Mouse (Mus musculus): ENCODE data around the gene F830045P16Rik.
"Not testable (repeated sequence)": the region's sequence is repeated elsewhere in the genome, so short reads cannot be mapped to it uniquely, and the experiment has no call there.

The F830045P16Rik gene

GRCm38 (mm10) chr2:129544919-129545318 is 8.5 kb upstream of the F830045P16Rik start:
- no peak for DNase-seq (ENCODE audit: low spot score)

- DNase-seq (ENCODE audit: low spot score): no peak
These were observed 8.0 kb upstream of the F830045P16Rik start for GRCm38 (mm10) chr2:129544448-129544847.

- no peak for DNase-seq (ENCODE audit: low spot score)
These were observed 3.6 kb upstream of the F830045P16Rik start for GRCm38 (mm10) chr2:129540036-129540435.

- no peak for DNase-seq (ENCODE audit: low spot score)
These were observed 2.8 kb upstream of the F830045P16Rik start for GRCm38 (mm10) chr2:129539175-129539574.

GRCm38 (mm10) chr2:129537926-129538325 is 1.5 kb upstream of the F830045P16Rik start:
- no peak for DNase-seq (ENCODE audit: low spot score)

- no peak for DNase-seq (ENCODE audit: low spot score)
These were observed 958 bp upstream of the F830045P16Rik start for GRCm38 (mm10) chr2:129537360-129537759.

- no peak for DNase-seq (ENCODE audit: low spot score)
These were observed 524 bp upstream of the F830045P16Rik start for GRCm38 (mm10) chr2:129536926-129537325.

- no peak for DNase-seq (ENCODE audit: low spot score)
These were observed 1.4 kb downstream of the F830045P16Rik start for GRCm38 (mm10) chr2:129534886-129535591.

GRCm38 (mm10) chr2:129531890-129532289 is 4.5 kb downstream of the F830045P16Rik start:
- DNase-seq (ENCODE audit: low spot score): no peak

- no peak for DNase-seq (ENCODE audit: low spot score)
These were observed 5.3 kb downstream of the F830045P16Rik start for GRCm38 (mm10) chr2:129531102-129531501.

- no peak for DNase-seq (ENCODE audit: low spot score)
These were observed 6.8 kb downstream of the F830045P16Rik start for GRCm38 (mm10) chr2:129529297-129530209.

- DNase-seq (ENCODE audit: low spot score): no peak
These were observed 8.5 kb downstream of the F830045P16Rik start for GRCm38 (mm10) chr2:129527916-129528315.

- no peak for DNase-seq (ENCODE audit: low spot score)
These were observed 10.1 kb downstream of the F830045P16Rik start for GRCm38 (mm10) chr2:129526322-129526721.

GRCm38 (mm10) chr2:129525644-129526043 is 10.8 kb downstream of the F830045P16Rik start:
- no peak for DNase-seq (ENCODE audit: low spot score)

- no peak for DNase-seq (ENCODE audit: low spot score)
These were observed 17.9 kb downstream of the F830045P16Rik start for GRCm38 (mm10) chr2:129518526-129518925.

GRCm38 (mm10) chr2:129514923-129515920 is 21.2 kb downstream of the F830045P16Rik start:
- no peak for DNase-seq (ENCODE audit: low spot score)

GRCm38 (mm10) chr2:129514401-129514667 is 22.1 kb downstream of the F830045P16Rik start:
- no peak for DNase-seq (ENCODE audit: low spot score)

- no peak for DNase-seq (ENCODE audit: low spot score)
These were observed 22.6 kb downstream of the F830045P16Rik start for GRCm38 (mm10) chr2:129513546-129514400.

GRCm38 (mm10) chr2:129512147-129512546 is 24.3 kb downstream of the F830045P16Rik start:
- not testable (repeated sequence) for DNase-seq (ENCODE audit: low spot score)

- no peak for DNase-seq (ENCODE audit: low spot score)
These were observed 33.8 kb downstream of the F830045P16Rik start for GRCm38 (mm10) chr2:129502641-129503040.
